Mouse (Mus musculus): ENCODE results near the gene Rreb1. TPM values are rescaled to one million over a fixed set of nuclear protein-coding genes. Genes with fewer than 3 reads are reported as not detected.

Rreb1 gene
- polyA plus RNA-seq, 1 experiment: 23.3 TPM

- no peaks in the 10 kb centered on the region for H3K27me3 ChIP-seq (replicated peaks)
- H3K9me3 ChIP-seq: no peaks in the 10 kb centered on the region
- peaks cover 5% of the 10 kb centered on the region for H3K36me3 ChIP-seq (replicated peaks; ENCODE audit: low read length)
- TF ChIP-seq GATA1 (IDR thresholded peaks at IDR 0.05; ENCODE audit: borderline replicate concordance, low read length) (no peak), FLI1 (IDR thresholded peaks at IDR 0.05; ENCODE audit: low read length) (no peak)
- H3K4me3 ChIP-seq (replicated peaks): peak overlapping the region; percentile 94
- peaks cover 54% of the 10 kb centered on the region for H3K4me1 ChIP-seq
These were observed 651 bp upstream of the Rreb1 start for GRCm38 (mm10) chr13:37777351-37778146.

DNA sequence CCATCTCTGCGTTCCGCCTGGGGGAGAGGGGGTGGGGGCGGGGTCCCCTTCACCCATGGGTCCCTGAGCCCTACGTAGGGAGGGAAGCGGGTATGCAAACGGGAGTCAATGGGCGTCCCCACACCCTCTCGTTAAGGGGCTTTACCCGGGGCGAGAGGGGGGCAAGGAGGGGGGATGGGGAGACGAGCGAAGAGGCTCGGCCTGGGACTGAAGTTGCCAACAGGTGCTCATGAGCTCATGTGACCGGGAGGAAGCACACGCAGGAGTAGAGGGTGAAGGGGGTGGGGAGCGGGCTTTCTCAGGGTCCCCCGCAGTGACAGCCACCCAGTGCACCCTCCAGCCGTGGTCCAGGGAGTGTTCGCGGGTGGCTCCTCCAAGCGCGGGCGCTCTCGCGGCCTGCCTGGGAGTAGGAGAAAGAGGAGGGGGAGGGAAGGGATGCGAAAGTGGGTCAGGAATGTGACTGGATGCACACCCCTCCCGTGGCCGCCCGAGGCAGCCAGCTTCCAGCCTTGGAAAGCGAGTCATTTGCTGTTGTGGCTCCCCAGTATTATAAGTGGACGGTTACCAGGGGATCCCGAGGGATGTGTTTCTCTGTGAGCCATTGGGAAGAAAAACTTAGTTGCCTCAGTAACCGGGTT lies 513 bp downstream of the Rreb1 start:
- Histone ChIP-seq H3K9me3 (no peaks in the 10 kb centered on the region), H3K27me3 (replicated peaks) (no peaks in the 10 kb centered on the region), H3K4me3 (replicated peaks) (peak overlapping the region; percentile 94), H3K36me3 (replicated peaks; ENCODE audit: low read length) (peaks cover 5% of the 10 kb centered on the region), H3K4me1 (peaks cover 52% of the 10 kb centered on the region)
- TF ChIP-seq FLI1 (IDR thresholded peaks at IDR 0.05; ENCODE audit: low read length) (no peak), GATA1 (IDR thresholded peaks at IDR 0.05; ENCODE audit: borderline replicate concordance, low read length) (no peak)

DNA sequence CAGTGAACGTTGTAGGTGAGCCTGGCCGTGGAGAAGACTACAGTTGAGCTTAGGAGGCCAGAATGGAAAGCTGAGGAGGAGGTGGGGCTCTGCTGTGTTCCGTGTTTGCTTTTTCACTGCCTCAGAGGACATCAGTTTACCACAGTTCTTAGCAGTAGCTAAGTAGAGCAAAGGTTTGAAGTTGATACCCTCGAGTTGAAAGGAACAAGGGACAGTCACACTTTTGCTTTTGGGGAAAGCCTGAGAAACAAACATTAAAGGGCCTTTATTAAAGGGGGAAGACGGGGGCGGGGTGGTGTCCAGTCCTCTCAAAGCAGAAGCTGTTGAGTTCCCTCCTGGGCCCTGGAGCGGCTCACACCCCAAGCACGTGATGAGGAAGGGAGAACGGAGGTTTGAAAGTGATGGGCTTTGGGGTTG lies 1.1 kb downstream of the Rreb1 start:
- peak overlapping the region; percentile 94 for H3K4me3 ChIP-seq (replicated peaks)
- H3K9me3 ChIP-seq: no peaks in the 10 kb centered on the region
- H3K4me1 ChIP-seq: peaks cover 56% of the 10 kb centered on the region
- no peaks in the 10 kb centered on the region for H3K27me3 ChIP-seq (replicated peaks)
- no peak for TF ChIP-seq FLI1 (IDR thresholded peaks at IDR 0.05; ENCODE audit: low read length)
- TF ChIP-seq GATA1 (IDR thresholded peaks at IDR 0.05; ENCODE audit: borderline replicate concordance, low read length): no peak
- peaks cover 5% of the 10 kb centered on the region for H3K36me3 ChIP-seq (replicated peaks; ENCODE audit: low read length)

DNA sequence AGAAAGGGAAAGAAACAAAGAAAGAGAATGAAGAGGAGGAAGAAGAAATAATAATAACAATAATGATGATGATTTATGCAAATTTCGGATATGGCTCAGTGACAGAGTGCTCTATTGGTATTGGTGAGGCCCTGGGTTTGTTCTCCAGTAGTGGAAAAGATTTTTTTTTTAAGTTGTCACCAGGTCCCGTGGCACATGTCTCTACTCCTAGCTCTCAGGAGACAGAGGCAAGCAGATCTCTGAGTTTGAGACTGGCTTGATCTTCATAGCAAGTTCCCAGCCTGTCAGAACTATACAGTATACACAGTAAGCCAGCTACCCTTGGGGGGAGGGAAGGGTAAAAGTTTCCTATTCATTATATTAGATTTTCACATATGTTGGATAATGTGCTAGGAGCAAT lies 3.4 kb downstream of the Rreb1 start:
- Histone ChIP-seq H3K4me1 (peaks cover 65% of the 10 kb centered on the region), H3K27me3 (replicated peaks) (no peaks in the 10 kb centered on the region), H3K4me3 (replicated peaks) (no peak overlapping the region), H3K9me3 (no peaks in the 10 kb centered on the region), H3K36me3 (replicated peaks; ENCODE audit: low read length) (peaks cover 5% of the 10 kb centered on the region)
- TF ChIP-seq FLI1 (IDR thresholded peaks at IDR 0.05; ENCODE audit: low read length) (no peak), GATA1 (IDR thresholded peaks at IDR 0.05; ENCODE audit: borderline replicate concordance, low read length) (no peak)

DNA sequence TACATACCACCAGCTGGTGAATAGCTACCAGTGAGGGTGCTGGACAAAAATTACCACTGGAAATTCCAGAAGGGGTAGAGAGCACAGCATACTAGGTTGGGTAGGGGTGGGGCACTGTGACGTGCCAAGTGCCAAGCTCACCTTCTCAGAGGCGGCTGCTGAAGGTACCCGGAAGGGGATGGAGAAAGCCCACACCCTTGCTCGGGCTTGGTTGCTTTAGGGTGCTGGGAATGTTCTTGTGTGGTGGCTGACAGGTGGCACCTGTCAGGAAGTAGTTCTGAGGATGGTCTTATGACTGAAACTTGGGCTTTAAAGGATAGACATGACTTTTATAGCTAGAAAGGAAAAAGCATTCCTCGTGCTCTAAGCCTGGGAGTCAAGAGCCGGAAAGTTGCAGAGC lies 3.9 kb downstream of the Rreb1 start:
- TF ChIP-seq FLI1 (IDR thresholded peaks at IDR 0.05; ENCODE audit: low read length) (no peak), GATA1 (IDR thresholded peaks at IDR 0.05; ENCODE audit: borderline replicate concordance, low read length) (no peak)
- Histone ChIP-seq H3K4me3 (replicated peaks) (no peak overlapping the region), H3K4me1 (peaks cover 65% of the 10 kb centered on the region), H3K27me3 (replicated peaks) (no peaks in the 10 kb centered on the region), H3K9me3 (no peaks in the 10 kb centered on the region), H3K36me3 (replicated peaks; ENCODE audit: low read length) (peaks cover 7% of the 10 kb centered on the region)

- no peak overlapping the region for H3K4me3 ChIP-seq (replicated peaks)
- peaks cover 56% of the 10 kb centered on the region for H3K4me1 ChIP-seq
- H3K27me3 ChIP-seq (replicated peaks): no peaks in the 10 kb centered on the region
- peaks cover 13% of the 10 kb centered on the region for H3K36me3 ChIP-seq (replicated peaks; ENCODE audit: low read length)
- TF ChIP-seq FLI1 (IDR thresholded peaks at IDR 0.05; ENCODE audit: low read length) (no peak), GATA1 (IDR thresholded peaks at IDR 0.05; ENCODE audit: borderline replicate concordance, low read length) (no peak)
- no peaks in the 10 kb centered on the region for H3K9me3 ChIP-seq
These were observed 5.5 kb downstream of the Rreb1 start for GRCm38 (mm10) chr13:37783676-37784075.

DNA sequence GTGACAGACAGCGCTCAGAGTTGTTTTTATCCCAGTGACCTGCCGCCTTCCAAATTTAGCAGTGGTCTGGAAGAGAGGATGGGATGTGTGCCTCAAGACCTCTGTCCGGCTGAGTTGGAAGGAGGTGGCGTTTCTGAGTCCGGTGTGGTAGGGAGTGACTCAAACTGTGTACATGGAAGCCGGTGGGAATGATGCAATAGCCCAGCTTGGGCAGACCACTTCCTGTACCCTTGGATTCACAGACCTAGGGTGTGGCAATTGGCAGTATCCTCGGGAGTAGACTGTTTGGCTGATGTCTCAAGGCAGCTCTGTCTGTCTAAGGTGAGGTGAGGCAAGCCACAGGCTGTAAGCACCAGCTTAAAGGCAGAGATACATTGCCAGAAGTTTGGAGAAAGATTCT lies 6.0 kb downstream of the Rreb1 start:
- TF ChIP-seq GATA1 (IDR thresholded peaks at IDR 0.05; ENCODE audit: borderline replicate concordance, low read length) (no peak), FLI1 (IDR thresholded peaks at IDR 0.05; ENCODE audit: low read length) (no peak)
- Histone ChIP-seq H3K9me3 (no peaks in the 10 kb centered on the region), H3K4me1 (peaks cover 50% of the 10 kb centered on the region), H3K36me3 (replicated peaks; ENCODE audit: low read length) (peaks cover 15% of the 10 kb centered on the region), H3K27me3 (replicated peaks) (no peaks in the 10 kb centered on the region), H3K4me3 (replicated peaks) (peak overlapping the region; percentile 35)

DNA sequence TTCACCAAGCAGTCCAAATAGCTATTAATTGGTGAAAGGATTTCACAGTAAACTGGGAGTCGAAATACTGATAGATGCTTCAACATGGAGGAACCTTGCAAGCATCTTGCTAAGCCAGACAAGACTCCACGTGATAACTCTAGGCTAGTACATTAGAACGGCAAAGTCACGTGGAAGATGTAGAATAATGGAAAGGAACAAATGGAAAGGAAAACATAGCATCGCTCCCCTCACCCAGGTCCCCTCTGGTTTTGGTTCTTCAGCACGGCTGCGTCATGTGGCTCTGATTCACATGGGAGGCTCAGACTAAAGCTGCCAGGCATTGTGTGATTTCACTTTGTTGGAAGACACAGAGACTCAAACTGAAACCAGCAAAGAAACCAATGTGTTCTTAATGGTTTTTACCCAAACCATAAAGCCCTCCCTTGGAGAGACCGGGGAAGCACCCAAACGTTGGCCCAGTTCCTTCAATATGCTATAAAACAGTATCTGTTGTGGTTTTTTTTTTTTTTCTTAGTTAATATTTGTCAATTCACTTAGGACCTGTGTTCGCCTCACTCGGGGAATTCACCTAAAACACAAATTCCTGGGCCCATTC lies 14.6 kb downstream of the Rreb1 start:
- no peaks in the 10 kb centered on the region for H3K27me3 ChIP-seq (replicated peaks)
- H3K36me3 ChIP-seq (replicated peaks; ENCODE audit: low read length): peaks cover 30% of the 10 kb centered on the region
- H3K4me1 ChIP-seq: 0 out of 2 replicates have a peak, but pooled peaks cover 5% of the 10 kb centered on the region
- H3K9me3 ChIP-seq: no peaks in the 10 kb centered on the region
- no peak overlapping the region for H3K4me3 ChIP-seq (replicated peaks)
- TF ChIP-seq FLI1 (IDR thresholded peaks at IDR 0.05; ENCODE audit: low read length) (no peak), GATA1 (IDR thresholded peaks at IDR 0.05; ENCODE audit: borderline replicate concordance, low read length) (no peak)

DNA sequence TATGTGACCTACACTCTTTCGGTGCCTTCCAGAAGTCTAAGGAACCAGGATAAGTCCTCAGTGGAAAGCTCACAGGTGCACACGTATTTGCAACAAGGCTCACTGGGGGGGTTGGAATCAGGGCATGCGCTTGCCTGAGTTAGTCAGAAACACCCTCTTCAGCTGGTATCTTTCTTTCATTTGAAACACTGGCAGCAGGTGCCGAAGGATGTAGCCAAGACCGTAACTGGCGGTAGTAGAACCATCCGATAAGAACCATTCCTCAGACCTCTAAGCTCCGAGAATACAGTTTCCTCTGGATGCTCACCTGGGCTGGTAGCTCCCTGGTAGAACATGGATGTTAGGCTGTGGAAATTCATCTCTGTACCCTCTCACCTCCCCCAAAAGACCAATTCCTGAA lies 20.6 kb downstream of the Rreb1 start:
- TF ChIP-seq GATA1 (IDR thresholded peaks at IDR 0.05; ENCODE audit: borderline replicate concordance, low read length) (no peak), FLI1 (IDR thresholded peaks at IDR 0.05; ENCODE audit: low read length) (no peak)
- H3K4me3 ChIP-seq (replicated peaks): no peak overlapping the region
- peaks cover 47% of the 10 kb centered on the region for H3K4me1 ChIP-seq
- no peaks in the 10 kb centered on the region for H3K9me3 ChIP-seq
- peaks cover 41% of the 10 kb centered on the region for H3K36me3 ChIP-seq (replicated peaks; ENCODE audit: low read length)
- H3K27me3 ChIP-seq (replicated peaks): no peaks in the 10 kb centered on the region

DNA sequence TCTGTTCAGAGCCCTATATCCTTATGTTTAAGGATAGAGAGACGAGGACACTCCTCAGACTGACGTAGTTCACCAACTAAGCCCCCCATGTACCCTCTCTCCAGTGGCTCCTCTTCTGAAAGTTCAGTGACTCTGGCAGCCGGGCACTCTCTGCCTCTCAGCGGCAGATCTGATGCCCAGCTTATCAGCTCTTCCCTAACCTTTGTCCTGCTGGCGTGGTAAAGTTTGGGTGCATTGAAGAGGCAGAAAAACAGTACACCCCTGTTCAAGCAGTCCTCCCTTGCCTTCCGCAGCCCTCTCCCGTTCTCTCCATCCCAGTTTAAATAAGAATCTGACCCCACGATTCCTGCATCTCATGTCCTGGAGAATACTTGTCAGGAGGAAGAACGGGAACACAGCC lies 21.2 kb downstream of the Rreb1 start:
- H3K9me3 ChIP-seq: no peaks in the 10 kb centered on the region
- TF ChIP-seq GATA1 (IDR thresholded peaks at IDR 0.05; ENCODE audit: borderline replicate concordance, low read length) (no peak), FLI1 (IDR thresholded peaks at IDR 0.05; ENCODE audit: low read length) (no peak)
- H3K4me3 ChIP-seq (replicated peaks): no peak overlapping the region
- H3K27me3 ChIP-seq (replicated peaks): no peaks in the 10 kb centered on the region
- peaks cover 43% of the 10 kb centered on the region for H3K4me1 ChIP-seq
- H3K36me3 ChIP-seq (replicated peaks; ENCODE audit: low read length): peaks cover 38% of the 10 kb centered on the region

Measured in megakaryocyte, embryonic 14.5 days (primary cell).